Mouse (Mus musculus) frontal cortex, adult (tissue): ENCODE results near the gene Skor1.
A peak's percentile ranks its signal among the peaks of the same experiment; 100 is the strongest.

Experiments
- ATAC-seq: cut with Nextera tagmentation; 2 replicates; pipeline ENCODE4 v1.9.2; 2017; ENCODE audit warnings: mild to moderate bottlenecking, moderate library complexity, mixed read lengths; ENCODE audit not compliant: low TSS enrichment

Skor1 gene

DNA sequence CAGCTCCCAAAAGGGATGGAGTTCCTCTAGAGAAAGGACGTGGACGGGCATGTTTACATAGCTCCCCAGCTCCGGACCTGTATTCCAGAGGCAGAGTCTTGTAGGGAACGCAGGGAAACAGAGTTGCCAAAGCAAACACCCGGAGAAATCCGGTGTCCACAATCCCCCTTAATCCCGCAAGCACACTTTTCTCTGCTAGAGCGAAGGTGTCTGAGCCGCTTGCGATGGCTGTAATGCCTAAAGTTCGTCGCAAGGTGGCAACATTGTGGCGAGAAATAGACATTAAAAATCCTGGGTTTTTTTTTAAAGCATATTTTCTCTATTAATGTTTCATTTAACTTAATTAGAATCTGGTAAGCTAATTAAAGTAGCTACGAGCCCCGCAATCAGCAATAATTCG is 13.0 kb downstream of the Skor1 start:
- no peak for ATAC-seq

GRCm38 (mm10) chr9:63135356-63135755 is 13.4 kb downstream of the Skor1 start:
- ATAC-seq: no peak

GRCm38 (mm10) chr9:63133659-63134058 is 15.1 kb downstream of the Skor1 start:
- no peak for ATAC-seq

DNA sequence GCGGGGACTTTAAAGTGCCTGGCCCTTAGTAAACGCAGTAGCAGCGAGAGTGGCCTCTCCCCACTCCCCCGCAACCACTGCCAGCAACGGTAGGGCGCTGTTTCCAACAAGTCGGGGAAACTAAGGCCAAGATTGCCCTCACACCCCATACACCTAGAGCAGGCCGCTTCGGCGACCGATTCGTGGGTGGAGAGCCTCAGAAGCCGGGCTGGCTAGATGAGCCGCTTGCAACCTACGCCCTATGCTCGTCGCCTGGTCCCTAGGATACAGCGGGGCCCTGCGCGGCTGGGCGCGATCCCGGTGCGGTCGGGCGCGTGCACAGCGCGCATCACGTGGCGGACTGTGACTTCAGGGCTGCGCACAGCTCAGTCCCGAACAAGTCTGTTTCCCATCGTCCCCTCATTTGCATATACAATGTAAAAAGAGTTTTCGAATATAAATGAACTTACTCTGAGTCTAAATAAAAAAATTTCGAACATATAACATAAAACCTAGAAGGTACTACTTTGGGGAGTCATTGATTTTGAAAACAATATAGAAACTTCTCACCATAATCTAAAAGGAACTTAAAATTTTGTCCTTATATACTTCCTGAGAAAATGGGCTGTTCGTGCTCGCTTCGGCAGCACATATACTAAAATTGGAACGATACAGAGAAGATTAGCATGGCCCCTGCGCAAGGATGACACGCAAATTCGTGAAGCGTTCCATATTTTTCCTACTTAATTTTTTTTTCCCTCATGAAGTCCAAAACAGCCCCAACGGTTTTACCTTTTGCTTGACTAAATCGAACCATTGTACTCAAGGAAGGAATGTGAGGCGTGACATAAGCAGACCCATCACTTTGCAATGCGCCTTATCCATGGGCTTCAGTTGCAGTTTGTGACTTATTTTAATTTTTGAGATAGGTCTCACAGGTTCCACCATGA is 15.8 kb downstream of the Skor1 start:
- ATAC-seq: peak; percentile 86

- peak; percentile 35; the same call in 1 of the 2 replicates for ATAC-seq
Measured at GRCm38 (mm10) chr9:63131957-63132602, 16.7 kb downstream of the Skor1 start.

DNA sequence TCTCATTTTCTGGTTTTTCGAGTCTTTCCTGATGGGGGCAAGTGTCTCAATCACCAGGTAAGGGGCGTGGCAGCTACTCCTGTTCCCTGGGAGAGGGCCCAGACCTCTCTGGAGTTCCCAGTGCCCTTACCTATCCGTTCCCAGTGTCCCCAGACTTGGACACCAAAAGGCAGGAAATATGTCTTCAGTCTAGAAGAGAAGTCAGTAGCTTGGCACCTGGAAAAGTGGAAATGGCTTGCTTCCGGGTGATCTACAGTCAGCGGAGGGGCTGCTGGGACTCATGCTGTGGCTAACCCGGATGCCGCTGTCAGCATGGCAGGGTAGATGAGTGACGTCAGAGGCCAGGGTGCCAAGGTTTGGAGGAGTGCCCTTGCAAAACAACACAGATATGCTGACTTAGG is 19.1 kb downstream of the Skor1 start:
- ATAC-seq: no peak

DNA sequence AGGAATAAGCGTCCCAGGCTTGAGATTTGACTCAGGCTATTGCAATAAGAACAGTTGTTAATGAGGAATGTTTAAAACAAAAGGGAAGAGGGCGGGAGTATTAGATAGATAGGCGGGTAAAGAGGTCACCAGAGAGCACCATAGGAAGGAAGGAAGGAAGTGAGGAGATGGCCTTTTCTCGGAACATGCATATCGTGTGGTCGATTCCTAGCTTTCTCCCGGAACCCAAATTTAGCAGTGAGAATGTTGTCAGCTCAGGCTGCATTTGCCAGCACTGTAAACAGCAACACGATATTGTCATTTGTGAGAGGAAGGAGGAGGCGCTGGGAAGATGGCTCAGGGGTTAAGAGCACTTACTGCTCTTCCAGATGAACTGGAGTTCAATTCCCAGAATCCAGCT is 24.2 kb downstream of the Skor1 start:
- no peak for ATAC-seq

GRCm38 (mm10) chr9:63123451-63124438 is 25.0 kb downstream of the Skor1 start:
- peak; percentile 98 for ATAC-seq

DNA sequence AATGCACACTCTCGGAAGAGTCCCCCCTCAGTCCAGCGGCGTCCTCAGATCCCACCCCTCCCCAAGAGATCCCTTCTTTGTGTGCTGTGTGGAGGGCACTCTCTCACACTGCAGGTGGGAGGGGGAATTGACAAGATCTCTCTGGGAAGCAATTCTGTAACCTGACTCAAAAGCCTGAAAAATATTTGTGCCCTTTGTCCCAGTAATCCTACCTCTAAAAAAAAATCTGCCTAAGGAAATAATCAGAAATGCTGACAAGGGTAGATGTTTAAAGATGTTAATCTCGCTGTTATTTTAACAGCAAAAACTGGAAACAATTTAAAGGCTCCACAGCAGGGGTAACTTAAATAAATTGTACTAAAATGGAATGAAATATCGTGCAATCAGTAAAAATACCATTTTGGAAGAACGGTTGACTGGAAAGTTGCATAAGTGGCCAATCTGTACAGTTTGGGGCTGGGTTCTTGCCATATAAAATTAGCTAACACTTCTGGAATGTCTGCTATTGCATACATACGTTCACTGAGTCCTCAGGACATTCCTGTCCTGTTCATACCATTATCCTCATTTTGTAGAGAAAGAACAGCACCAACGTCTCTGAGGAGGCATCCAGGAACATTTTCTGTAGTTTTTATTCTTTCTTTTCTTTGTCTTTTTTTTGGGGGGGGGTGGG is 26.5 kb downstream of the Skor1 start:
- no peak for ATAC-seq

- no peak for ATAC-seq
Measured at GRCm38 (mm10) chr9:63118385-63118784, 30.4 kb downstream of the Skor1 start.

GRCm38 (mm10) chr9:63112514-63112913 is 36.2 kb downstream of the Skor1 start:
- no peak for ATAC-seq

- ATAC-seq: no peak
Measured at GRCm38 (mm10) chr9:63109782-63110087, 39.0 kb downstream of the Skor1 start.

DNA sequence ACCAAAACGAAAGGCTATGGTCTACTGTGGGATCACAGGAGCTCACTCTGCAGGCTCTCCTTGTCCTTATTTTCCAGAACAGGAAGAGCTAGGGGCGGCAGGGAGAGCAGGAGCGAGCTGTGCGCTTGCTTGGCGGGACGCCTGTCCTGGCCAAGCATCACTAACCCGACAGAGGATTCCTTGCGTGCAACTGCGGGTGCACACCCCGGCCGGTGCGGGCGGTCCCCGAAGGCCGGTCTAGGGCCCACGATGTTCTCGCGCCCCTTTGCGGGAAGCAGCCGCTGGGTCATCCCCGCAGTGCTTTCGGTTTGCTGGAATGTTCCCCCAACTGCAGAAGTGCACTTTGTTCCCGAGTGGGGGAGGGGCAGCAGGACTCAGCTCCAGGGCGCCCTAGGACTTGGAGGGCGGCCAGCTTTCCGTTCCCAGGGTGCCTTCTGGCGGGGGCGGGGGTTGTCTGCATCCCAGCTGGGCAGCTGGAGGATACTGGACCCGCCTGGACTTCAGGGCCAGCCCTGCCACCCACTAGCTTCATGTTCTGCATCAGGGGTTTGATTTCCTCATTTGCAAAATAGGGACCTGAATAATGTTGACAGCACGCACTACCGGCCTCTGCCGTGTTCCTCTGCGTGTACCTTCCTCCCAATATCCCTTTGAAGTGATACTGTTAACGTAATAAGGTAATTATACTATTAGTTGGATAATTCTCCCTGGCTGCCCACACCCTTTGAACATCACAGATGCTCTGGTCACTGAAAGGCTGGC is 39.6 kb downstream of the Skor1 start:
- peak; percentile 70 for ATAC-seq

GRCm38 (mm10) chr9:63108580-63108979 is 40.2 kb downstream of the Skor1 start:
- 0 out of 2 replicates have a peak, but pooled peaks have one; percentile 17 for ATAC-seq

DNA sequence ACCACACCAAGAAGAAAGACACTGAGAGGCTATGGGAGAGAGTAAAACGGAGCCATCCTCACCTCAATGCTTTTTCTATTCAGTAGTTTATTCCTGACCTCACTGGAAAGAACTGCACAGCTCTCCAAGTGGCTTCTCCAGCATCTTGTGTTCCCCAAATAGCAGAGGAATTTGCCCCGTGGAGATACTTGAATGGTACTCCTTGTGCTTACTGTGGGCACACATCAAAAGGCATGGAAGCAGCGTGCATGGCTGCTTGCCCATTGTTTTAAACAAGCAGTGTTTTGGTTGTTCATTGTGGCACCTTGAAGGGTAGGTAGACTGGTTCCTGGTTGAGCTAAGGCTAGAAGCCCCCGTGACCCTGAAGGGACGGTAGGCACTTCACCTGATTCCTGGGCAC is 48.1 kb downstream of the Skor1 start:
- no peak for ATAC-seq

DNA sequence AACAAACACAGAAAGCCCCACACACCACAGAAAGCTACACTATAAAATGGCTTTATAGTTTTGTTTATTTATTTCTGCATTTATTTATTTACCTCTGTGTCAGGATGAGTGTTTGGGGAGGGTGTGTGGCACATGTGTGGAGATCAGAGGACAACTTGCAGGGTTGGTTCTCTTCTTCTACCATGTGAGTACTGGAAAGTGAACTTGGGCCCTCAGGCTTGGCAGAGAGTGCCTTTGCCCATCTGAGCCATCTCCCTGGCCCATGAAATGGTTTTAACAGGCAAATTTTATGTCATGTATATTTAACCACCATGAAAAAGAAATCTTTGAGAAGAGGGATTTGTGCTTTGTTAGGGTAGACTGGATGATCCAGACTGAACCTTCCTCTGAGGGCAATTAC is 48.9 kb downstream of the Skor1 start:
- ATAC-seq: no peak

- ATAC-seq: no peak
Measured at GRCm38 (mm10) chr9:63099344-63099743, 49.4 kb downstream of the Skor1 start.

- no peak for ATAC-seq
Measured at GRCm38 (mm10) chr9:63098887-63099286, 49.9 kb downstream of the Skor1 start.

GRCm38 (mm10) chr9:63097204-63097603 is 51.6 kb downstream of the Skor1 start:
- ATAC-seq: no peak

DNA sequence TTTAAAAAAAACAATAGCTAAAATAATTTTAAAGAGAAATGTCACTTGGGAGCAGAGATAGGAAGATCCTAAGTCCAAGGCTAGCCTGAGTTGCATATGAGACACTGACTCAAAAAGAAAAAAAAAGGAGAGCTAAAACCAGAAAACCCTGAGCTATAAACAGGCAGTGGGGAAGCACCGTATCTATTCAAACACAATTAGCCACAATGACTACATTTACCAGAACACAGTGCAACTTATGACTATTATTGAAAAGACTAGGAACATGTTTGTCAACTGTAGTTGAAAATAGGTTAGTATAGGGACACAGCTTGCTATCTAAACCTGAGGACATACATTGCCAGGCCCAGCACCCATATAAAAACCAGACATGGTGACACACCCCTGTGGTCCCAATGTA is 54.7 kb downstream of the Skor1 start:
- ATAC-seq: no peak

DNA sequence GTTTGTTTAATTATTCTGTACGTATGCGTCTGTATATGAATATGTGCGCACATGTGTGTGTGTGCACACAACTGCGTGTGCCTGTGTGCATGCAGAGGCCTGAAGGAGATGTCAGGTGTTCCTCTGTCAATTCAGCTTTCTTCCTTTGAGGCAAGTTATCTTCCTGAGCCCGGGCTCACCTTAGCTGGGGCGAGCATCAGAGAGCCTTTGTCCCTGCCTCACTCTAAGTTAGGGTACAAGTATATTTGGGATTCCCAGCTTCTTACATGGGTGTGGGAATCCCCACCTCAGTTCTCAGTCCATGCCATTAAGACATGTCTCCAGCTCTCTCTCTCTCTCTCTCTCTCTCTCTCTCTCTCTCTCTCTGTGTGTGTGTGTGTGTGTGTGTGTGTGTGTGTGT is 56.2 kb downstream of the Skor1 start:
- ATAC-seq: no peak; the same call in 1 of the 2 replicates
